Mouse (Mus musculus) thymus, postnatal 36 days (tissue): ENCODE measurements at regions not wholly inside any gene's neighbourhood (a gene's known extent, or its start where the extent isn't known, plus 50 kb on each side); places are given as distances from the start of the nearest gene placed in this dataset.

Experiments
- DNase-seq, 2 experiments: peaks; one replicate each; pipeline ENCODE4 v3.0.0; 2022; ENCODE audit warnings: mixed read lengths in 2 of 2

- no peak for DNase-seq
These were observed 378.2 kb downstream of the Nucb2 start for GRCm38 (mm10) chr7:116882268-116882964.

- no peak for DNase-seq
These were observed 389.7 kb downstream of the Nucb2 start for GRCm38 (mm10) chr7:116893846-116894245.

GRCm38 (mm10) chr7:116915797-116916196 is 411.6 kb downstream of the Nucb2 start:
- no peak for DNase-seq

GRCm38 (mm10) chr7:116917921-116918670 is 413.9 kb downstream of the Nucb2 start:
- no peak for DNase-seq

GRCm38 (mm10) chr7:116946448-116946847 is 434.3 kb upstream of the Xylt1 start:
- no peak for DNase-seq

- no peak for DNase-seq
These were observed 421.4 kb upstream of the Xylt1 start for GRCm38 (mm10) chr7:116959196-116959895.

GRCm38 (mm10) chr7:116963839-116964238 is 416.9 kb upstream of the Xylt1 start:
- DNase-seq, result no peak

- DNase-seq, result no peak
These were observed 389.4 kb upstream of the Xylt1 start for GRCm38 (mm10) chr7:116991351-116991750.

- no peak for DNase-seq
These were observed 388.6 kb upstream of the Xylt1 start for GRCm38 (mm10) chr7:116992166-116992565.

- no peak for DNase-seq
These were observed 385.0 kb upstream of the Xylt1 start for GRCm38 (mm10) chr7:116995770-116996169.

GRCm38 (mm10) chr7:117003167-117003566 is 377.6 kb upstream of the Xylt1 start:
- DNase-seq, result no peak

- DNase-seq, result no peak
These were observed 362.4 kb upstream of the Xylt1 start for GRCm38 (mm10) chr7:117018349-117018748.

GRCm38 (mm10) chr7:117021716-117022115 is 359.1 kb upstream of the Xylt1 start:
- DNase-seq, result no peak

- no peak for DNase-seq
These were observed 335.9 kb upstream of the Xylt1 start for GRCm38 (mm10) chr7:117044926-117045325.

GRCm38 (mm10) chr7:117049249-117049648 is 331.5 kb upstream of the Xylt1 start:
- no peak for DNase-seq

GRCm38 (mm10) chr7:117065771-117066170 is 315.0 kb upstream of the Xylt1 start:
- DNase-seq, result no peak

- no peak for DNase-seq
These were observed 289.7 kb upstream of the Xylt1 start for GRCm38 (mm10) chr7:117090911-117091550.

GRCm38 (mm10) chr7:117092860-117093259 is 287.9 kb upstream of the Xylt1 start:
- no peak for DNase-seq

- DNase-seq, result no peak
These were observed 283.2 kb upstream of the Xylt1 start for GRCm38 (mm10) chr7:117097618-117098017.

GRCm38 (mm10) chr7:117099041-117099440 is 281.7 kb upstream of the Xylt1 start:
- no peak for DNase-seq

- no peak for DNase-seq
These were observed 277.7 kb upstream of the Xylt1 start for GRCm38 (mm10) chr7:117103035-117103434.

GRCm38 (mm10) chr7:117106691-117107191 is 274.0 kb upstream of the Xylt1 start:
- DNase-seq, result no peak

GRCm38 (mm10) chr7:117108391-117108790 is 272.4 kb upstream of the Xylt1 start:
- DNase-seq, result no peak
